Mouse (Mus musculus): ENCODE measurements around the gene Hoxb9.

Hoxb9 gene

DNA sequence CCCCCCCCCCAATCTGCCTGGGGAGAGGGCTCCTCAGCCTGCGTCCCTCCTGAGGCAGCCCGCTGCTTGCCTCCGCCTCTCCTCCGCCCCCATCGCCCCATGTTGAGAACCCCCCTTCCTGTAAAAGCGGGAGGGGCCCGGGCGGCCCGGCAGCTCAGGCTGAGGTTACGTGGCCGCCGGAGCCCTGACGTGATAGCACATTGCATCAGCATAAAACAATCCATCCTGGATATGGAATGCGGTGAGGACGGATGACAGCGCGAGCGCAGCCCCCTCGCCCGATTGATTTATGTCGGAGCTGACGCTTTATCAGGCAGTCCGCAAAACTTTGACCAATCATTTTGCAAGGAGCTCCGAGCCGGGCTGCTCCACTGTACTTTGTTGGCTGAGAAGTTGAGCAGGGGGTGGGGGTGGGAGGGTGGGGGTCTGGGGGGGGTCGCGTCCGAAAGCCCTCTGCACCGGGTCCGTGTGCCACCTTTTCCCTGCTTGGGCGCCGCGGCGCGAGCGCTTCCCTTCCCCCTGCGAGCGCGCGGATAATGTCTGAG is at the start of gene Hoxb9:
Gene Hoxb9, plus strand, starts transcription at position 462 of the 545 bp plus-strand sequence.
- H3K27me3 ChIP-seq (ENCODE audit: control insufficient read depth, insufficient read depth, low read length, poor library complexity, severe bottlenecking): peaks cover 3% of the 10 kb centered on the region; the same call in 1 of the 2 replicates
- no peaks in the 10 kb centered on the region for H3K36me3 ChIP-seq (ENCODE audit: control insufficient read depth, insufficient read depth, low read length, poor library complexity, severe bottlenecking)
- DNase-seq (ENCODE audit: low read depth, low spot score): no peak

DNA sequence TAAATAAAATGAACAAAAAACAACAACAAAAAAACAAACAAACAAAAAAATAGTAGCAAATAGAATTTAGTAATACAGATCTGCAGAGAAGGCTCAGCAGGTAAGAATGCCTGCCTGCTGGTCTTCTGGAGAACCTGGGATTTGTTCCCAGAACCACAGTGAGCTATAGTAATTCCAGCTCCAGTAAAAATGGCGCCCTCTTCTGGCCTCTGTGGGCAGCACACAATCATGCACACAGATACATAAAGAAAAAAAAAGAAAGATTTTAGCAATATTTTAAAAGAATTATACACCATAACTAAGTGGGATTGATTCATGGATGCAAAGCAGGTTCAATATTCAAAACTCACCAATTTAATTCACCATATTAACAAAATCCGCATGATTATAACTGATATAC is 47.4 kb upstream of the Hoxb9 start:
- no peak for DNase-seq (ENCODE audit: low read depth, low spot score)
- no peaks in the 10 kb centered on the region for H3K36me3 ChIP-seq (ENCODE audit: control insufficient read depth, insufficient read depth, low read length, poor library complexity, severe bottlenecking)
- H3K27me3 ChIP-seq (ENCODE audit: control insufficient read depth, insufficient read depth, low read length, poor library complexity, severe bottlenecking): no peaks in the 10 kb centered on the region

DNA sequence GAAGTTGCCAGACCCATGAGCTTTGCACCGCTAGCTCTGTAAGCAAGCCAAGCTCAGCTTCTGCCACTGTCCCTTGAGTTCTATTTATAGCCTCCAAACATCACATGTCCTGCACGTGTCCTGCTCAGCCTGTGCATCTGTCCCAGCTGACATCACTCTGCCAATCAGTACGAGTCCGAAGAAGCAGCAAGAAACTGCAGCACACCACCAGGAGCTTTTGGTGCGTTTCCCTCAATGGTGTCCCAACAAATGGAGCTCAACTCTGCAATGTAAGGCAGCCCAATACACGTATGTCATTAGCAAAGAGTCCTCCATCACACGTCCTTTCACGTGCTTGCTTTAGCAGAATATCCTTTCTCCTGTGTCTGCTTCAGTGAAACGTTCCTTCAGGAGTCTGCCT is 43.6 kb upstream of the Hoxb9 start:
- DNase-seq (ENCODE audit: low read depth, low spot score): no peak
- H3K36me3 ChIP-seq (ENCODE audit: control insufficient read depth, insufficient read depth, low read length, poor library complexity, severe bottlenecking): no peaks in the 10 kb centered on the region
- H3K27me3 ChIP-seq (ENCODE audit: control insufficient read depth, insufficient read depth, low read length, poor library complexity, severe bottlenecking): no peaks in the 10 kb centered on the region

DNA sequence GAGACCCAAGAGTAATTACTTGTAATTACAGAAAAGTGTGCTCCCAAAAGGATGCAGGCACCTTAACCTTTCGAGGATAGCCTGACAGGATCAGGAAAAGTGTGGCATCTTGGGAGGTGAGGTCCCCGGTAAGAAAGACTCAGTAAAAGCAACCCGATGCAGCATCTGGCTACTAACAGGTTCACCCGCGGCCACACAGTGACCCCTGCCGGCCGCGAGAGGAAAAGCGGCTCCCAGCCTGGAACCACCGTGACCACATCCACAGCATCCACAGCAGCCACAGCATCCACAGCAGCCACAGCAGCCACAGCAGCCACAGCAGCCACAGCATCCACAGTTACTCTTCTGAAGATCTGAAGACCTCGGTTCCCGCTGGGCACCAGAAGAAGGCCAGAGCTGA is 36.4 kb upstream of the Hoxb9 start:
- Histone ChIP-seq H3K27me3 (ENCODE audit: control insufficient read depth, insufficient read depth, low read length, poor library complexity, severe bottlenecking) (no peaks in the 10 kb centered on the region), H3K36me3 (ENCODE audit: control insufficient read depth, insufficient read depth, low read length, poor library complexity, severe bottlenecking) (no peaks in the 10 kb centered on the region)
- DNase-seq (ENCODE audit: low read depth, low spot score): peak; percentile 63

DNA sequence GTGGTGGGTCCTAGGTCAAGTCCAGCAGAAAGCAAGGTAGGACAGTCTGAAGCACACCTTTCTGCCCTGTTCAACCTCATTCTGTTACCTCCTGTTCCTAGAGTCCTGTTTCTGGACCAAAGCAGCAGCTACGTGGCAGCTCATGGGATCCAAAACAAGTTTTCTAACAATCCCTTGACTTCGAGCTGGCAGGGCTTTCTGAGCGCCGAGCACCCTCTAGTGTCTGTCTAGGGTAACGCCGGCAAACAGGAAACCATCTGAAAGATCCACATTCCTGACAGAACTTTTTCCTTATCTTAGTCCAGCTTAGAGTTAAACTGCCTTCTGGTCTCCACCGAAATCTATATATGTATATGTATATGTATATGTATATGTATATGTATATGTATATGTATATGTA is 31.0 kb upstream of the Hoxb9 start:
- peak; percentile 51 for DNase-seq (ENCODE audit: low read depth, low spot score)
- Histone ChIP-seq H3K36me3 (ENCODE audit: control insufficient read depth, insufficient read depth, low read length, poor library complexity, severe bottlenecking) (no peaks in the 10 kb centered on the region), H3K27me3 (ENCODE audit: control insufficient read depth, insufficient read depth, low read length, poor library complexity, severe bottlenecking) (no peaks in the 10 kb centered on the region)

DNA sequence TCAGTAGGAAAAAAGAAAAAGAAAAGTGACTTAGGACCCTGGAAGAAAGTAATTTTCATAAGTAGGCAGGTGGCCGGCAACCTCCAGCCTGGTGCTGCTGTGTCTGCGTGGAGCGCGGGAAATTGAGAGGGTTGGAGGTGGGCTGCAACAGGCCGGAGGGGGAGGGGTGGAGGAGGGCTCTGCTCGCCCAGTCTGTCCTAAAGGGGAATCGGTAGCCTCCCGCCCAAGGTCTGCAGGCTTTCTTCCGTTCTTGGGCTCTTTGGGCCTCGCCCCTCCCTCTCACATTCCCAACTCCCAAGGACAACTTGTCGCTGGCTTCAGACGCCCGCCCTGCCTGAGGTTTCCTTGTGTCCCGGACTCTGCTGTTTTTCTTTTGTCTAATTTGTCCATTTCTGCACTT is 20.4 kb upstream of the Hoxb9 start:
- no peak for DNase-seq (ENCODE audit: low read depth, low spot score)
- no peaks in the 10 kb centered on the region; the same call in none of the 2 replicates for H3K27me3 ChIP-seq (ENCODE audit: control insufficient read depth, insufficient read depth, low read length, poor library complexity, severe bottlenecking)
- H3K36me3 ChIP-seq (ENCODE audit: control insufficient read depth, insufficient read depth, low read length, poor library complexity, severe bottlenecking): no peaks in the 10 kb centered on the region

DNA sequence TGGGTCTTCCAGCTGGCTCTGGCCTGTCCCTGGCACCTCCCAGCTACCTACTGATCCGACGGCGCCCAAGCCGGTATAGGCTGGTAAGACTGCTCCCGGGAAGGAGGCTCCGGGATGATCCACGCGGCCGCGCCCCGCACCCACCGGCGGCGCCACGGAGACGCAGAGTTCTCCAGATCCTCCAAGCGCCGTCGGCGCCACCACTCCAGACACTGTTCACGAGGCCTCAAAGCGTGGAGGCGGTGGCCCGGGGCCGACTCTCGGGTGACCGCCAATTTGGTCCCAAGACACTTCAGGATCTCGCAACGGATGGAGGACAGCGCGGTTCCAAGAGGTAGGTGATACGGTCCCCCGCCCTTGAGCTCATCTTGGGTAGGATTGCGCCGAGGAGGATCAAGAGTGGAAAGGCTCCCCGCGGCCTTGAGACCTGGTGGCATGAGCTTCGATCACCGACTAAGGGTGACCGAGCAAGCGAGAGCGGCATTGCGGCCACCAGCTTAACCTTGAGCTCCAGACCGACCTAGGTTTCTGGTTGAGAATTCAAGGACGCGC is 19.7 kb upstream of the Hoxb9 start:
- DNase-seq (ENCODE audit: low read depth, low spot score): no peak
- Histone ChIP-seq H3K36me3 (ENCODE audit: control insufficient read depth, insufficient read depth, low read length, poor library complexity, severe bottlenecking) (no peaks in the 10 kb centered on the region), H3K27me3 (ENCODE audit: control insufficient read depth, insufficient read depth, low read length, poor library complexity, severe bottlenecking) (no peaks in the 10 kb centered on the region; the same call in none of the 2 replicates)

DNA sequence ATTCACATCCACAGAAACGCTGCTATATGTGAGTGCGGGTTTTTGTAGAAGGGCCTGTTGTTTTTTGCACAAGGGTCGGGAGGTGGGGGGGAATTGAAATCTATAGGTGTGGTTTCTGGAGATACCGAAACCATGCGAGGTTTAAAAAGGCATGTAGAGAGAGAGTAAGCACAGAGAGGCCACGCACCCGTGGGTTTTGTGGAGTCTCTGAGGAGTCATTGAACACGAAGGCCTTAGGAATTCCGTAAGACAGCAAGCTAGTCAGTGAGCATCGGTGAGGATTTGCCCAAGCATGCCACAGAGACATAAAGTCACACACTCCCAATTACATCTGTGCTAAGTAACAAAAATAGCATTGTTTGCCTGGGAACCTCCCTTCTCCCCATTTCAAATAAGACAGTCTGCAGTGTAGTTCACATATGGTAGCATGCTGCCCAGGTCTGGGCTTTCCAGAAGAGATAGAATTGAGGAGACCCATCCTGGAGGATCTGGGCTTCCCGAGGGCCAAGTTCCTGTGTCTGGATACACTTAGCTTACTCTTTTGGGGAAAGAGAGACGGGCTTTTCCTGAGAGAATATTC is 18.6 kb upstream of the Hoxb9 start:
- Histone ChIP-seq H3K27me3 (ENCODE audit: control insufficient read depth, insufficient read depth, low read length, poor library complexity, severe bottlenecking) (no peaks in the 10 kb centered on the region; the same call in none of the 2 replicates), H3K36me3 (ENCODE audit: control insufficient read depth, insufficient read depth, low read length, poor library complexity, severe bottlenecking) (no peaks in the 10 kb centered on the region)
- no peak for DNase-seq (ENCODE audit: low read depth, low spot score)

DNA sequence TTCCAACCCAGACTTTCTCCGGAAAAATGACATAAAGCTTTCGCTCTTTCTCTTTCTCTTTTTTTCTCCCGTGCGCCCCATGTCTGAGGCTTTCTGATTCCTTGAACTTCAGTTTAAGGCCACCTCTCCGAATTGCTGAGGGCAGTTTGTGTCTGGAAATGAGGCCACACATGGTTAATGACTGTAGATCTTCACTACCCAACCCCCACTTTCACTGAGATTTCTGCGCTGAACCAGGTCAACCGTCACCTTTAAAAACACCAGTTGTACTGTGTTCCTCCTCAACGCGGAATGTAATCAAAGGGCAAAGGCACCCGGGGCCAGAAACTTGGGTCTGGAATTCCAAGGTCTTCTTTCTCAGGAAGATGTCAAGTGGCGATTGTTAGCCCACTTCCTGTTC is 17.0 kb upstream of the Hoxb9 start:
- DNase-seq (ENCODE audit: low read depth, low spot score): no peak
- no peaks in the 10 kb centered on the region for H3K36me3 ChIP-seq (ENCODE audit: control insufficient read depth, insufficient read depth, low read length, poor library complexity, severe bottlenecking)
- no peaks in the 10 kb centered on the region; the same call in none of the 2 replicates for H3K27me3 ChIP-seq (ENCODE audit: control insufficient read depth, insufficient read depth, low read length, poor library complexity, severe bottlenecking)

DNA sequence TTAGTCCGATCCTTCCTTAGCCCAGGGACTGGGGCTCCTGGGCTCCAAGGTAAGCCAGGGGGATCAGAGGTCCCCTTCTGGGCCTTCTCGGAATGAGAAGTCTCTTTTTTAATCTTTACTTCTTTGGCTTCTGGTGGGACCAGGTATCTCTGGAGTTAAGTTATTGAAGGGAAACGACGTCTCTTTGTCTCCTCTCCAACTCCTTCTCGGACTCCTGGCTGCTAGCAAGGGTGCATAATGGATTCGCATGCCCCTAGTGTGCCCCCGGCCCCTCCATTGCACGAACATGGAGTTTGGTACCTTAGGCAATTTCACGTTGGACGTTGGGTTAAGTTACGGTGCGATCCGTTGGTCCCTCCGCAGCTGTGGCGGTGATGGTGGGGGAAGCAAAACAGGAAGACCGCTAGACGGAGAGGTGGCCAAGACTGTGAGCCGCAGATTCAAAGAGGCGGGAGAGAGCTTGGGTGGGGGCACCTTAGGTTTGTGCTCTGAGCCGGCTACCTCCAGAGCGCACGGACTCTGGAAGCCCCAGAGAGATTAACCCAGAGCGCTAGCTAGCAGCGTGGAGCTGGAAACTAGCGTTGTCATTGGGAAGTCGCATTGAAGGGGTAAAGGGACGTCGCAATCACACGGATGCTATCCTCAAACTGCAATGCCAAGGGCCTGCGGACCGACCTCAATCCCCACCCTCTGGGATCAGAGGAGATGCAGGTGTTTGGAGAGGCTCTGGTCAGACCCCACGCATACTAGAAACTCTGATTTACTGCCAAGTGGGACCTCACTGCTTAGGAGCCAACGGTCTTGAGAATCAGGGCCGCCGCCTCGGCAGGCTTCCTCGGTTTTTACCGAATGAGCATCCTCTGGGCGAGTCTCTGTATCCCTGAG is 15.9 kb upstream of the Hoxb9 start:
- Histone ChIP-seq H3K27me3 (ENCODE audit: control insufficient read depth, insufficient read depth, low read length, poor library complexity, severe bottlenecking) (no peaks in the 10 kb centered on the region; the same call in 1 of the 2 replicates), H3K36me3 (ENCODE audit: control insufficient read depth, insufficient read depth, low read length, poor library complexity, severe bottlenecking) (no peaks in the 10 kb centered on the region)
- DNase-seq (ENCODE audit: low read depth, low spot score): no peak

DNA sequence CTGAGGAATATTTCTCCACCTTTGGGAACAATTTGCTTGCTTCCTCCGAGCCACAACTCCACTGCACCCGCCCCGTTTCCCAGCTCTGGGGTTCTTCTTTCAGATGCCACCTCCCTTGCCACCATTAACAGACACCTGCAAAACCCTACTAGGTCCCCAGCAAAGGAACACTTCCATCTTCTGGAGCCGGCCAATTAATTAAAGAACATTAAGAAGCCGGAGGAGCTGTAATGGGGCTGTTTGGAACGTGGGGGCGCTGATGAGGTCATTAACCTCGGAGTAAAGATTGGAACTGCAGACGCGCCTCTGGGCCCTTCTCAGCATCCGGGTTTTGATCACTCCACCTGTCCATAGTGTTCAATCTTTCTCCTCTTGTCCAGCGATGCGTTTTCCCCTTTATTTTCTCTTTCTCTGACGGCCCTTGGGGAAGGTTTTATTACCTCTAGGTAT is 15.2 kb upstream of the Hoxb9 start:
- H3K36me3 ChIP-seq (ENCODE audit: control insufficient read depth, insufficient read depth, low read length, poor library complexity, severe bottlenecking): no peaks in the 10 kb centered on the region
- no peak for DNase-seq (ENCODE audit: low read depth, low spot score)
- no peaks in the 10 kb centered on the region; the same call in 1 of the 2 replicates for H3K27me3 ChIP-seq (ENCODE audit: control insufficient read depth, insufficient read depth, low read length, poor library complexity, severe bottlenecking)

DNA sequence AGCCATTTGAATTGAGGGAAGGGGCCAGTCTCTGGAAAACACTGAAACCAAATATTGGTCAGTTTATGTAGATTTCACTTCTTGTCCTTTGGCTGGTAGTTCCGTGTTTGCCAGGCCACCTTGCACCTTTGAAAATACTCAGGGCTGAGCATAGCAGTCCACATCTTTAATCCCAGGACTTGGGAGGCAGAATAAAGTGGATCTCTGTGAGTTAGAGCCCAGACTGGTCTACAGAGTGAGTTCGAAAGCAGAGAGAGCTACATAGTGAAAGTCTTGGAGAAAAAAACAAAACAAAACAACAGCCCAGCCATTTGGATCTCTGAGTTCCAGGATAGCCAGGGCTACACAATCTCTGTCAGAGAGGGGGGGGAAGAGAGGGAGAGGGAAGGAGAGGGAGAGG is 14.1 kb upstream of the Hoxb9 start:
- H3K36me3 ChIP-seq (ENCODE audit: control insufficient read depth, insufficient read depth, low read length, poor library complexity, severe bottlenecking): no peaks in the 10 kb centered on the region
- no peak for DNase-seq (ENCODE audit: low read depth, low spot score)
- H3K27me3 ChIP-seq (ENCODE audit: control insufficient read depth, insufficient read depth, low read length, poor library complexity, severe bottlenecking): no peaks in the 10 kb centered on the region; the same call in 1 of the 2 replicates

DNA sequence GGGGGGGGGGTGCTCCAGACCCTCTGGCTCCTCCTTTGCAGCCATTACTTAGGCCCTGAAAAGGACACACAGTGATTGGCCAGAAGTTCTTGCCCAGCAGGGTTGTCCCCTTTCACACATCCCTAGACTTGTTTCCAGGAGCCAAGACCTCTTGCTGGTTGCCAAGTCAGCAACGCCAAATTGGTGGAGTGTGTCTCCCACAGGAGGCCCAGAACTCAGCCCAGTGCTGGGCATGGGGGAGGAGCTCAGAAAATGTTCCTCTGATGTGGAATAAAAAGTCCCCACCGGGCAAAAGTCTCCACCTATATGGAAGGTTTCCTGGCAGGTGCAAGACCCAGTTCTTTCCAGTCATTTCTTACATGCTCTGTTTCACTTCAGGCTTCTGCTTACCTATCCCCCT is 12.2 kb upstream of the Hoxb9 start:
- no peak for DNase-seq (ENCODE audit: low read depth, low spot score)
- H3K27me3 ChIP-seq (ENCODE audit: control insufficient read depth, insufficient read depth, low read length, poor library complexity, severe bottlenecking): no peaks in the 10 kb centered on the region
- no peaks in the 10 kb centered on the region for H3K36me3 ChIP-seq (ENCODE audit: control insufficient read depth, insufficient read depth, low read length, poor library complexity, severe bottlenecking)

DNA sequence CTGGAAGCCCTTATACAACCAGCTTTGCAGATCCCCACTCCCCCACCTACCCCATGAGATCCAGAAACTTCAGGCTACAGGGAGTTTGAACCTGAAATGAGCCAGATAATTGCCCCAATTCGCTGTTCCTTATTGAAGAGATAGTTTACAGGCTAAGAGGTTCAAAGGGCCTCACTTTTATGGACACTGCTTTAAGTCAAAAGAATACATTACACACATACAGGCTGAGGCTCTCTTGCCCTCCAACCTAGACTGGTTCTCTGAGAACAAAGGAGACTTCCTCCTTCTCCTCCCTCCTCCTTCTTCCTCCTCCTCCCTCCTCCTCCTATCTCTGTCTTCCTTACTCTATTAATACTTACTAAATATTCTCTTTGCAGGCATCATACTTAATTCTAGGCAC is 11.7 kb upstream of the Hoxb9 start:
- Histone ChIP-seq H3K27me3 (ENCODE audit: control insufficient read depth, insufficient read depth, low read length, poor library complexity, severe bottlenecking) (no peaks in the 10 kb centered on the region), H3K36me3 (ENCODE audit: control insufficient read depth, insufficient read depth, low read length, poor library complexity, severe bottlenecking) (no peaks in the 10 kb centered on the region)
- no peak for DNase-seq (ENCODE audit: low read depth, low spot score)
